16 mouse cellular contexts compared by ENCODE assay signal in genomic region chr11:103349699-103350098, GRCm38 (mm10). TPM values are rescaled to one million over a fixed set of nuclear protein-coding genes. Genes with fewer than 3 reads are reported as not detected.
DNase-seq lines count a peak whose midpoint lies in the region; ATAC-seq and TF ChIP-seq lines count a peak whose summit lies in the region.
"Had no signal": no experiment of that assay in that cellular context is flagged by ENCODE, and none has a peak within 500 bp of the region (broad histone marks: within the 10 kb centered on the region; RNA-seq: fewer than 3 reads in every experiment).

No protein-coding gene starts in this region.

- H3K36me3 ChIP-seq in liver, postnatal 0 days (replicated peaks; ENCODE audit: insufficient read depth, low read length), result no peaks in the 10 kb centered on the region
- 0 out of 2 replicates have a peak, but pooled peaks cover 4% of the 10 kb centered on the region for H3K36me3 ChIP-seq in liver, embryonic 12.5 days
- no peaks in the 10 kb centered on the region for H3K36me3 ChIP-seq in ES-Bruce4 (ENCODE audit: control insufficient read depth, insufficient read depth, low read length, poor library complexity, severe bottlenecking)
- H3K36me3 ChIP-seq: midbrain, embryonic 12.5 days; neural tube, embryonic 12.5 days had no signal

- peaks cover 24% of the 10 kb centered on the region for H3K4me1 ChIP-seq in liver, postnatal 0 days (ENCODE audit: insufficient read depth)
- peaks cover 19% of the 10 kb centered on the region for H3K4me1 ChIP-seq in liver, embryonic 12.5 days
- no peaks in the 10 kb centered on the region for H3K4me1 ChIP-seq in ES-Bruce4 (ENCODE audit: control insufficient read depth, insufficient read depth, low read length)
- H3K4me1 ChIP-seq: midbrain, embryonic 12.5 days; neural tube, embryonic 12.5 days had no signal

- no peaks in the 10 kb centered on the region for H3K9me3 ChIP-seq in liver, postnatal 0 days (ENCODE audit: low read length)
- H3K9me3 ChIP-seq in liver, embryonic 12.5 days (replicated peaks), result 0 out of 2 replicates have a peak, but pooled peaks cover 4% of the 10 kb centered on the region
- H3K9me3 ChIP-seq in ES-Bruce4 (replicated peaks; ENCODE audit: control insufficient read depth, insufficient read depth, low read length, poor library complexity, severe bottlenecking), result peaks cover 10% of the 10 kb centered on the region
- H3K9me3 ChIP-seq: lung, embryonic 15.5 days had no signal

- no peak overlapping the region for H3K4me2 ChIP-seq in liver, postnatal 0 days (ENCODE audit: low read depth, low read length)
- H3K4me2 ChIP-seq in liver, embryonic 12.5 days, result no peak overlapping the region
- H3K4me2 ChIP-seq: lung, embryonic 15.5 days; midbrain, embryonic 12.5 days; neural tube, embryonic 12.5 days had no signal

- H3K9ac ChIP-seq in liver, postnatal 0 days (replicated peaks), result no peak overlapping the region
- no peak overlapping the region for H3K9ac ChIP-seq in liver, embryonic 12.5 days
- H3K9ac ChIP-seq in ES-Bruce4 (ENCODE audit: low read depth, poor library complexity, severe bottlenecking), result no peak overlapping the region
- H3K9ac ChIP-seq: lung, embryonic 15.5 days; midbrain, embryonic 12.5 days; neural tube, embryonic 12.5 days had no signal

- no peaks in the 10 kb centered on the region for H3K27me3 ChIP-seq in liver, postnatal 0 days (ENCODE audit: insufficient read depth, low read length)
- no peaks in the 10 kb centered on the region for H3K27me3 ChIP-seq in liver, embryonic 12.5 days (replicated peaks)
- H3K27me3 ChIP-seq in ES-Bruce4 (ENCODE audit: control insufficient read depth, insufficient read depth, low read length, poor library complexity, severe bottlenecking), result no peaks in the 10 kb centered on the region
- H3K27me3 ChIP-seq: lung, embryonic 15.5 days had no signal

- TF ChIP-seq EP300 in liver, postnatal 0 days (IDR thresholded peaks at IDR 0.05; ENCODE audit: low read depth), result no peak
- no peak for TF ChIP-seq EP300 in ES-Bruce4 (IDR thresholded peaks at IDR 0.05; ENCODE audit: insufficient read depth, low read depth, low read length)

- no peak overlapping the region for H3K4me3 ChIP-seq in gastrocnemius, adult 2 months
- H3K4me3 ChIP-seq in liver, postnatal 0 days (ENCODE audit: low read depth, low read length), result no peak overlapping the region
- H3K4me3 ChIP-seq in liver, embryonic 12.5 days, result no peak overlapping the region
- H3K4me3 ChIP-seq in ES-Bruce4 (ENCODE audit: low read depth, low read length), result no peak overlapping the region
- H3K4me3 ChIP-seq: erythroblast, embryonic 14.5 days; lung, embryonic 15.5 days; midbrain, embryonic 12.5 days; neural tube, embryonic 12.5 days had no signal

- ATAC-seq in liver, postnatal 0 days, result no peak
- no peak for ATAC-seq in liver, embryonic 12.5 days

- intact Hi-C loops in gastrocnemius, adult 2 months (cut with DNase I), result loop anchor here (10.0 kb wide), 1 partner anchor 325 kb away; no protein-coding TSS in a partner anchor
- intact Hi-C loops in gastrocnemius, postnatal 14 days (cut with DNase I; ENCODE audit: low total_unique reads), result loop anchor here (10.0 kb wide), 1 partner anchor 115 kb away; no protein-coding TSS in a partner anchor
- intact Hi-C loops in heart, postnatal 14 days (cut with DNase I), result no loop called here

- H3K27ac ChIP-seq in gastrocnemius, adult 2 months, result no peak overlapping the region
- H3K27ac ChIP-seq in liver, postnatal 0 days (ENCODE audit: low read depth), result no peak overlapping the region
- no peak overlapping the region for H3K27ac ChIP-seq in liver, embryonic 12.5 days
- no peak overlapping the region for H3K27ac ChIP-seq in ES-Bruce4 (ENCODE audit: insufficient read depth, low read length)
- H3K27ac ChIP-seq: lung, embryonic 15.5 days; midbrain, embryonic 12.5 days; neural tube, embryonic 12.5 days had no signal

- TF ChIP-seq POLR2A in ES-Bruce4 (IDR thresholded peaks at IDR 0.05; ENCODE audit: insufficient read depth, low read length), result no peak

- peak; percentile 31; the same call in 1 of the 2 replicates for TF ChIP-seq CTCF in gastrocnemius, adult 2 months (IDR thresholded peaks at IDR 0.05)
- TF ChIP-seq CTCF in liver, postnatal 0 days (IDR thresholded peaks at IDR 0.05; ENCODE audit: low read depth), result peak; percentile 32; the same call in 1 of the 2 replicates
- TF ChIP-seq CTCF in ES-Bruce4 (IDR thresholded peaks at IDR 0.05; ENCODE audit: low read depth, low read length), result peak; percentile 8

- 66% methylated on average over 2 of the region's 2 CpGs for WGBS in liver, postnatal 0 days (ENCODE audit: insufficient replicate concordance)
- WGBS in liver, embryonic 12.5 days (ENCODE audit: insufficient replicate concordance), result 51% methylated on average over 2 of the region's 2 CpGs

- no peak for DNase-seq in gastrocnemius, adult 2 months
- DNase-seq in gastrocnemius, postnatal 14 days, result no peak
- peak; percentile 20 for DNase-seq in liver, postnatal 0 days
- peak; percentile 41 to 57 for DNase-seq in natural killer cell, adult 2 months (ENCODE audit: low spot score in 2 of 2)
- DNase-seq in urinary bladder, postnatal 36 days (ENCODE audit: low spot score in 2 of 2), result no peak
- no peak for DNase-seq in heart, postnatal 14 days
- DNase-seq: adrenal gland, postnatal 25 days; cerebellum, adult 9-10 months; embryo, embryonic 11 days; kidney, adult 11 months had no signal

RNA-seq across cellular contexts. Expression of gene Arhgap27, which starts 13.8 kb away (rescaled TPM):
- 1 to 10 TPM; 6.0 to 8.8 TPM for total RNA-seq in gastrocnemius, adult 2 months (2021)
- 10 to 100 TPM in 1 of 2 experiments, 1 to 10 TPM in 1; 7.5 to 13.5 TPM for total RNA-seq in gastrocnemius, postnatal 14 days (2021)
- 3.2 and 3.3 TPM in 2 replicates for polyA plus RNA-seq in liver, postnatal 0 days (2015; fragmentation: Nextera tagmentation; extraction: Ambion mirVana)
- 2.7 and 4.0 TPM in 2 replicates for polyA plus RNA-seq in liver, embryonic 12.5 days (2016; fragmentation: Nextera tagmentation; extraction: Ambion mirVana)
- polyA plus RNA-seq in ES-Bruce4 (2011; ENCODE audit: insufficient read depth, insufficient read length, low read depth, missing spikeins), result 8.5 and 9.8 TPM in 2 replicates
- total RNA-seq in heart, postnatal 14 days (2021), result 10 to 100 TPM; 27.2 to 29.1 TPM

Comparison
In these comparisons a context has a peak if more than half of its experiments do, and no peak if none do; other contexts are left out.
1. DNase-seq: peak in liver, postnatal 0 days (single experiment) and natural killer cell, adult 2 months (2 of 2); none in gastrocnemius, adult 2 months (single experiment), gastrocnemius, postnatal 14 days (single experiment), urinary bladder, postnatal 36 days (0 of 2) and heart, postnatal 14 days (0 of 2).
2. Peak in every context shown above with its lines, with median percentiles within 50 percentile points of each other: CTCF ChIP-seq.